Mouse (Mus musculus): ENCODE measurements around the gene Gbp4. TPM values are rescaled to one million over a fixed set of nuclear protein-coding genes. Genes with fewer than 3 reads are reported as not detected.
"Not testable (repeated sequence)": the region's sequence is repeated elsewhere in the genome, so short reads cannot be mapped to it uniquely, and the experiment has no call there.

Gene Gbp4
- polyA plus RNA-seq (2015; fragmentation: Nextera tagmentation; extraction: Ambion mirVana): 0.94 and 1.9 TPM in 2 replicates

DNA sequence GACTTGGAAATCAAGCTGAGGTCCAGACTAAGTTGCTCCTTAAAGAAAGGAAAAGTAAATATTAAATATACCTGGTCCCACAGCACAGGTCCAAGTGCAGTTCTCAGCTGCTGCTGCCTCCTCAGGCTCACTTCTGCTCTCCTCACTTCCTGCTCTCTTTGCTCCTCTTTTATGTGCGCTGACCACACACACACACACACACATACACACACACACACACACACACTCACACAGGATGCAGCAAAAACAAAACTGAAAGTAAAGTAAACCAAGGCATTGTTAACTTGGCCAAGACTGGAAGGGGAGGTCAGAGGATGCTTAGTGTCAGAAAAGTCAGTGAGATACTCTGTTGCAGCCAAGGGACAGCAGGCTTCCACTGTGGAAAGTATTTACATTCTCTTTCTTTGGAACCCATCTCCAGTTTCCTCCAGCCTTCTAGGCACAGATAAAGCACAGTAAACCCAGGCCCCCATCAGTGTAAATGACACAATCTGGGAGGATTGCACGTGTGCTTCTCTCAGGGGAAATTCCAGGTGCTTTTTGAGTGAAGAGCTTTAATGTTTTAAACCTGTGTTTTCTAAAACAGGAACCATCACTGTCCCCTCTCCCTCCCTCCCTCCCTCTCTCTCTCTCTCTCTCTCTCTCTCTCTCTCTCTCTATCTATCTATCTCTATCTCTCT lies at the start of gene Gbp4, which contains the start of the genes Gbp9 and Gbp8:
Gbp4 (minus strand) TSS at position 178 of the 680 bp plus-strand sequence.
Gbp9 (minus strand) TSS at position 131 of the 680 bp plus-strand sequence.
Gbp8 (minus strand) TSS at position 132 of the 680 bp plus-strand sequence.
- H3K4me2 ChIP-seq (ENCODE audit: low read length); H3K9me3 ChIP-seq (ENCODE audit: control insufficient read depth, low read length): not testable (repeated sequence)

DNA sequence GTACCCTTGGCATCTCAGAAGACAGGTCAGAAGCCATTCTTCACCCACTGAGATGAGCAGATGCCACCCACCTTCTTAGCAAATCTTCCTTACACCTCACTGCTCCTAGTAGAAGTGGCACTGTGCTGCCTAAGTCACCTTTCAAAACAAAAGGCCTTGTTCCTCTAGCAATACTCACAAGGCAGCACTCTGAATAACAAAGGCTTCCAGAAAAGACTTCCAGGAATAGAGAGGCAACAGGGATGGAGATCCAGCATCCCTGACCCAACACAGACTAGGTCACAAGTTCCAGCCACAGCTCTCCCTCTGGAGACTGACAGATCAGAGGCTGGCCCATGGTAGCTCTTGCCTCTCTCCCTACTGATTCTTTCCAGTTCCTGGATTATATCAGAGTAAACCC lies 42.1 kb upstream of the Gbp4 start:
- Histone ChIP-seq H3K4me2 (ENCODE audit: low read length) (no peak overlapping the region), H3K27me3 (replicated peaks; ENCODE audit: control insufficient read depth, insufficient read depth, low read length) (no peaks in the 10 kb centered on the region), H3K9ac (replicated peaks; ENCODE audit: low read depth, low read length) (no peak overlapping the region), H3K9me3 (ENCODE audit: control insufficient read depth, low read length) (no peaks in the 10 kb centered on the region), H3K4me3 (replicated peaks; ENCODE audit: low read length) (no peak overlapping the region), H3K4me1 (replicated peaks; ENCODE audit: control insufficient read depth, insufficient read depth, low read length) (no peaks in the 10 kb centered on the region), H3K27ac (ENCODE audit: low read length) (no peak overlapping the region), H3K36me3 (ENCODE audit: control insufficient read depth, insufficient read depth) (no peaks in the 10 kb centered on the region)
- no peak for ATAC-seq

More for the DNA sequence above, at the start of gene Gbp4, which contains the start of the genes Gbp9 and Gbp8:
- not testable (repeated sequence) for H3K36me3 ChIP-seq (ENCODE audit: control insufficient read depth, insufficient read depth); H3K9ac ChIP-seq (replicated peaks; ENCODE audit: low read depth, low read length); H3K4me1 ChIP-seq (replicated peaks; ENCODE audit: control insufficient read depth, insufficient read depth, low read length); H3K27ac ChIP-seq (ENCODE audit: low read length); ATAC-seq; H3K4me3 ChIP-seq (replicated peaks; ENCODE audit: low read length); H3K27me3 ChIP-seq (replicated peaks; ENCODE audit: control insufficient read depth, insufficient read depth, low read length)
- WGBS: 22% methylated on average over 2 of the region's 2 CpGs

GRCm38 (mm10) chr5:105156582-105156981 lies 17.2 kb upstream of the Gbp4 start:
- no peak for ATAC-seq
- Histone ChIP-seq H3K27ac (ENCODE audit: low read length) (no peak overlapping the region), H3K9ac (replicated peaks; ENCODE audit: low read depth, low read length) (no peak overlapping the region), H3K4me1 (replicated peaks; ENCODE audit: control insufficient read depth, insufficient read depth, low read length) (no peaks in the 10 kb centered on the region), H3K27me3 (replicated peaks; ENCODE audit: control insufficient read depth, insufficient read depth, low read length) (no peaks in the 10 kb centered on the region), H3K36me3 (ENCODE audit: control insufficient read depth, insufficient read depth) (no peaks in the 10 kb centered on the region), H3K4me3 (replicated peaks; ENCODE audit: low read length) (no peak overlapping the region), H3K9me3 (ENCODE audit: control insufficient read depth, low read length) (no peaks in the 10 kb centered on the region), H3K4me2 (ENCODE audit: low read length) (no peak overlapping the region)
- WGBS: 87% methylated on average over 5 of the region's 5 CpGs

DNA sequence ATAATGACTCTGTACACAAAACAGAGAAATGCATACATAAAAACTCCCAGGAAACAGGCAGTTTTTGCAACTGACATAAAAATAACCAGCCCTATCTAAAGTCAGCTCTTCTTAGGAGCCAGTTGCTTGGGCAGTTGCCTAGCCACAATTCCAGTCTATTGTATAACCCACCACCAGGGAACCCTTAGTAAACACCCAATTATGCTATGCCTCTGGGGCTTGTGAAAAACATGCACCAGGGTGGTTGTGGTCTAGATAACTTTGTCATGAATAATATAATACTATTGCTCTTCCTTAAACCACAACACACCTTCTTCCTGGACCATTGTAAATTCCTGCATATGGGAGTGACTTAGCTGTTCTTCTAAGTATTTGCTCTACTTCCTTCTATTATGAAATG lies 14.7 kb upstream of the Gbp4 start:
- Histone ChIP-seq H3K27ac (ENCODE audit: low read length) (no peak overlapping the region), H3K4me2 (ENCODE audit: low read length) (no peak overlapping the region), H3K9me3 (ENCODE audit: control insufficient read depth, low read length) (no peaks in the 10 kb centered on the region), H3K36me3 (ENCODE audit: control insufficient read depth, insufficient read depth) (no peaks in the 10 kb centered on the region), H3K4me1 (replicated peaks; ENCODE audit: control insufficient read depth, insufficient read depth, low read length) (no peaks in the 10 kb centered on the region), H3K9ac (replicated peaks; ENCODE audit: low read depth, low read length) (no peak overlapping the region), H3K4me3 (replicated peaks; ENCODE audit: low read length) (no peak overlapping the region), H3K27me3 (replicated peaks; ENCODE audit: control insufficient read depth, insufficient read depth, low read length) (no peaks in the 10 kb centered on the region)
- ATAC-seq: no peak

- not testable (repeated sequence) for H3K27ac ChIP-seq (ENCODE audit: low read length); ATAC-seq; H3K4me2 ChIP-seq (ENCODE audit: low read length); H3K9ac ChIP-seq (replicated peaks; ENCODE audit: low read depth, low read length); H3K4me3 ChIP-seq (replicated peaks; ENCODE audit: low read length); H3K4me1 ChIP-seq (replicated peaks; ENCODE audit: control insufficient read depth, insufficient read depth, low read length); H3K9me3 ChIP-seq (ENCODE audit: control insufficient read depth, low read length); H3K27me3 ChIP-seq (replicated peaks; ENCODE audit: control insufficient read depth, insufficient read depth, low read length); H3K36me3 ChIP-seq (ENCODE audit: control insufficient read depth, insufficient read depth)
- WGBS: 75% methylated on average over 2 of the region's 2 CpGs
Observed at GRCm38 (mm10) chr5:105148062-105148461, 8.7 kb upstream of the Gbp4 start.

GRCm38 (mm10) chr5:105146447-105146846 lies 7.1 kb upstream of the Gbp4 start:
- Histone ChIP-seq H3K9ac (replicated peaks; ENCODE audit: low read depth, low read length) (no peak overlapping the region), H3K4me3 (replicated peaks; ENCODE audit: low read length) (no peak overlapping the region), H3K36me3 (ENCODE audit: control insufficient read depth, insufficient read depth) (no peaks in the 10 kb centered on the region), H3K9me3 (ENCODE audit: control insufficient read depth, low read length) (no peaks in the 10 kb centered on the region), H3K4me1 (replicated peaks; ENCODE audit: control insufficient read depth, insufficient read depth, low read length) (no peaks in the 10 kb centered on the region), H3K27ac (ENCODE audit: low read length) (no peak overlapping the region), H3K27me3 (replicated peaks; ENCODE audit: control insufficient read depth, insufficient read depth, low read length) (no peaks in the 10 kb centered on the region), H3K4me2 (ENCODE audit: low read length) (no peak overlapping the region)
- ATAC-seq: no peak

DNA sequence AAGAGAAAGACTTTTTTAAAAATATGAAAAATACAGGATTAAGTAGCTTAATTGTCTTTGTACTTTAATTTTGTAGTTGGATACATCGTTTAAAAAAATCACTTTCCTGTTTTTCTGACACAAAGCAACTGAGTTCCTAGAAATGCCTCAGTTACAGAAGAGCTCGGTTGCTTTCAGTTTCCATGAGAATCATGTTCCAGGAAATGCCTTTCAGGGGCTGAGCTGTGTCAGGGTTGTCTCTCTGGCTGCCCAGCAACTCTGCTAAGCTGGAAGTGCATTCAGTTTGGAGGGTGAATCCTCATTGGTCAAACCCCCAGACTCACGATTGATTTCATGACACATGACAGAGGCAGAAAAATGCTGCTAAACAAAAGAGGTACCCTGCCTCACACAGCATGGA lies 6.3 kb upstream of the Gbp4 start:
- 50% methylated on average over 3 of the region's 3 CpGs for WGBS
- H3K27ac ChIP-seq (ENCODE audit: low read length); H3K27me3 ChIP-seq (replicated peaks; ENCODE audit: control insufficient read depth, insufficient read depth, low read length); H3K9me3 ChIP-seq (ENCODE audit: control insufficient read depth, low read length); H3K4me1 ChIP-seq (replicated peaks; ENCODE audit: control insufficient read depth, insufficient read depth, low read length); H3K36me3 ChIP-seq (ENCODE audit: control insufficient read depth, insufficient read depth); H3K4me3 ChIP-seq (replicated peaks; ENCODE audit: low read length); ATAC-seq; H3K4me2 ChIP-seq (ENCODE audit: low read length); H3K9ac ChIP-seq (replicated peaks; ENCODE audit: low read depth, low read length): not testable (repeated sequence)

GRCm38 (mm10) chr5:105140089-105140810 lies 864 bp upstream of the Gbp4 start:
- not testable (repeated sequence) for H3K9me3 ChIP-seq (ENCODE audit: control insufficient read depth, low read length); ATAC-seq; H3K36me3 ChIP-seq (ENCODE audit: control insufficient read depth, insufficient read depth); H3K4me2 ChIP-seq (ENCODE audit: low read length); H3K27me3 ChIP-seq (replicated peaks; ENCODE audit: control insufficient read depth, insufficient read depth, low read length); H3K27ac ChIP-seq (ENCODE audit: low read length); H3K4me3 ChIP-seq (replicated peaks; ENCODE audit: low read length); H3K9ac ChIP-seq (replicated peaks; ENCODE audit: low read depth, low read length); H3K4me1 ChIP-seq (replicated peaks; ENCODE audit: control insufficient read depth, insufficient read depth, low read length)
- WGBS: 24% methylated on average over 2 of the region's 2 CpGs

DNA sequence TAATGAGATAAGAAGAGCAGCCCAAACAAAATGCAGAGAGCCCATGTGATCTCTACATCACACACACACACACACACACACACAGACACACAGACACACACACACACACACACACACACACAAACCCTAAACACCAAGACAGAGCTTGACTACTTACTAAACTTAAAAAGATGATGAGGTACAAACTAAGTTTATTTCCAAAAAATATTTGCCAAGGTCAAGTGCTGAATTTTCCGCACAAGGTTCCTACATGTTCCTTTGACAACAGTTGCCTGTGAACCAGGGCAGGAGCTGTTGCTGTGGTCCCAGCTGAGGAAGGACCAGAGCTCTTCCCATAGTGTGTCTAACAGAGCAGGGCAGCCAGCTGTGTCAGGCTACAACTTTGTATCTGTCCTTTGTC lies 480 bp downstream of the Gbp4 start:
- Histone ChIP-seq H3K27me3 (replicated peaks; ENCODE audit: control insufficient read depth, insufficient read depth, low read length) (no peaks in the 10 kb centered on the region), H3K9me3 (ENCODE audit: control insufficient read depth, low read length) (no peaks in the 10 kb centered on the region), H3K4me2 (ENCODE audit: low read length) (no peak overlapping the region), H3K27ac (ENCODE audit: low read length) (no peak overlapping the region), H3K4me3 (replicated peaks; ENCODE audit: low read length) (no peak overlapping the region), H3K9ac (replicated peaks; ENCODE audit: low read depth, low read length) (no peak overlapping the region), H3K36me3 (ENCODE audit: control insufficient read depth, insufficient read depth) (no peaks in the 10 kb centered on the region), H3K4me1 (replicated peaks; ENCODE audit: control insufficient read depth, insufficient read depth, low read length) (no peaks in the 10 kb centered on the region)
- 89% methylated on average over 1 of the region's 1 CpGs for WGBS
- no peak for ATAC-seq
